Mouse (Mus musculus): ENCODE results near the gene Gpa33. TPM values are rescaled to one million over a fixed set of nuclear protein-coding genes. Genes with fewer than 3 reads are reported as not detected.

Gene Gpa33
- polyA plus RNA-seq, 1 experiment, result 3.8 TPM

DNA sequence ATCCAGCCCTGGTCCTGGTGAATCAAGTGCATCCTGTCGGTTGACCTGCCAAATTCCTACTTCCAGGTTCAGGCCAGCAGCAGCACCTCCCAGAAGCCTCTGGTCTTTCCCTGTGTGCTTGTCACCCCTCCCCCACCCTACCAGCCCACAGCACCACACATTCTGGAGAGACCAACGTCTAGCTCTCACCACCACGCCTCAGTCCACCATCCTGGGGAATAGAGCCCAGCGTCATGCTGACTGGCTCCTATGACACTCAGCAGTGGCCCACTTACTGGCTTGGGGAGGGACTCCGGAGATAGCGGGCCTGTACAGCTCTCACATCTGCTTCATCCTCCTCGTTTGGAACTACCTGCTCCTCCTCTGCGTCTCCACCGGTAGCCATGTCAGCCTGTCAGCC, 3.2 kb upstream of the Gpa33 start:
- H3K27me3 ChIP-seq (ENCODE audit: control insufficient read depth, insufficient read depth, low read length), result no peaks in the 10 kb centered on the region
- no peak for DNase-seq
- no peak overlapping the region for H3K4me3 ChIP-seq (ENCODE audit: control insufficient read depth, insufficient read depth, low read length)
- no peak overlapping the region for H3K27ac ChIP-seq (ENCODE audit: control insufficient read depth, insufficient read depth, low read length)
- WGBS, result 90% methylated on average over 9 of the region's 9 CpGs
- H3K36me3 ChIP-seq (ENCODE audit: control insufficient read depth, insufficient read depth, low read length), result no peaks in the 10 kb centered on the region
- 0 out of 2 replicates have a peak, but pooled peaks cover 5% of the 10 kb centered on the region for H3K4me1 ChIP-seq (replicated peaks; ENCODE audit: control insufficient read depth, insufficient read depth, low read length)
- TF ChIP-seq POLR2A (IDR thresholded peaks at IDR 0.05; ENCODE audit: control insufficient read depth, extremely low read depth, insufficient read depth, low read length, poor library complexity), result no peak

GRCm38 (mm10) chr1:166127719-166128118, 2.3 kb upstream of the Gpa33 start, which contains the start of gene Dusp27:
Gene Dusp27, minus strand, starts transcription at chr1:166127922.
- Histone ChIP-seq H3K36me3 (ENCODE audit: control insufficient read depth, insufficient read depth, low read length) (no peaks in the 10 kb centered on the region), H3K27ac (ENCODE audit: control insufficient read depth, insufficient read depth, low read length) (no peak within 1 kb of the TSS), H3K4me3 (ENCODE audit: control insufficient read depth, insufficient read depth, low read length) (no peak within 1 kb of the TSS), H3K27me3 (ENCODE audit: control insufficient read depth, insufficient read depth, low read length) (no peaks in the 10 kb centered on the region), H3K4me1 (replicated peaks; ENCODE audit: control insufficient read depth, insufficient read depth, low read length) (0 out of 2 replicates have a peak, but pooled peaks cover 5% of the 10 kb centered on the region)
- no peak for DNase-seq
- TF ChIP-seq CTCF (IDR thresholded peaks at IDR 0.05; ENCODE audit: borderline replicate concordance, control insufficient read depth, extremely low read depth, insufficient read depth, low read length, poor library complexity), result no peak
- TF ChIP-seq POLR2A (IDR thresholded peaks at IDR 0.05; ENCODE audit: control insufficient read depth, extremely low read depth, insufficient read depth, low read length, poor library complexity), result no peak
- WGBS, result 93% methylated on average over 4 of the region's 4 CpGs

GRCm38 (mm10) chr1:166128551-166128950, 1.5 kb upstream of the Gpa33 start:
- TF ChIP-seq POLR2A (IDR thresholded peaks at IDR 0.05; ENCODE audit: control insufficient read depth, extremely low read depth, insufficient read depth, low read length, poor library complexity) (no peak), CTCF (IDR thresholded peaks at IDR 0.05; ENCODE audit: borderline replicate concordance, control insufficient read depth, extremely low read depth, insufficient read depth, low read length, poor library complexity) (no peak)
- H3K36me3 ChIP-seq (ENCODE audit: control insufficient read depth, insufficient read depth, low read length), result no peaks in the 10 kb centered on the region
- H3K27ac ChIP-seq (ENCODE audit: control insufficient read depth, insufficient read depth, low read length), result no peak overlapping the region
- no peak overlapping the region for H3K4me3 ChIP-seq (ENCODE audit: control insufficient read depth, insufficient read depth, low read length)
- 0 out of 2 replicates have a peak, but pooled peaks cover 5% of the 10 kb centered on the region for H3K4me1 ChIP-seq (replicated peaks; ENCODE audit: control insufficient read depth, insufficient read depth, low read length)
- DNase-seq, result no peak
- no peaks in the 10 kb centered on the region for H3K27me3 ChIP-seq (ENCODE audit: control insufficient read depth, insufficient read depth, low read length)
- 98% methylated on average over 5 of the region's 5 CpGs for whole genome bisulfite sequencing

DNA sequence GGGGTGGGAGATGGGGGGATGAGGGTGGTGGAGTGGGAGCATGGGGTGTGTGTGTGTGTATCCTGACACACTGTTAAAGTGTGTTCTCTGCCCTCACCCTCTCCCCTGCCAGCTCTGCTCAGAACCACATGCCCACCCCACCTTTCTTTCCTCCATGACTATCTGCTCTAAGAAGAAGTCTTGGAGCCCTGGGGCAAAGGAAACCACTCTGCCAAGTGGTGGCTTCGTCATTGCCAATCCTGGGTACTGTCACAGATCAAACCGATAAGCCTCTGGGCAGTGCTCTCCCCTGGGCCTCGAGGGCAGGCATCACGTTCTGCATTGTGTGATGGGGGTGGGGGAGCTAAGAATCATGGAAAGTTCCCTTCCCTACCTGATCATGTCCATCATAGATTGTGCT, 2.3 kb downstream of the Gpa33 start:
- no peak for DNase-seq
- Histone ChIP-seq H3K4me1 (replicated peaks; ENCODE audit: control insufficient read depth, insufficient read depth, low read length) (no peaks in the 10 kb centered on the region), H3K27me3 (ENCODE audit: control insufficient read depth, insufficient read depth, low read length) (no peaks in the 10 kb centered on the region), H3K36me3 (ENCODE audit: control insufficient read depth, insufficient read depth, low read length) (no peaks in the 10 kb centered on the region), H3K27ac (ENCODE audit: control insufficient read depth, insufficient read depth, low read length) (no peak overlapping the region), H3K4me3 (ENCODE audit: control insufficient read depth, insufficient read depth, low read length) (no peak overlapping the region)
- TF ChIP-seq CTCF (IDR thresholded peaks at IDR 0.05; ENCODE audit: borderline replicate concordance, control insufficient read depth, extremely low read depth, insufficient read depth, low read length, poor library complexity), result no peak
- TF ChIP-seq POLR2A (IDR thresholded peaks at IDR 0.05; ENCODE audit: control insufficient read depth, extremely low read depth, insufficient read depth, low read length, poor library complexity), result no peak
- WGBS, result 11% methylated on average over 4 of the region's 4 CpGs

- Histone ChIP-seq H3K27me3 (ENCODE audit: control insufficient read depth, insufficient read depth, low read length) (no peaks in the 10 kb centered on the region), H3K4me3 (ENCODE audit: control insufficient read depth, insufficient read depth, low read length) (no peak overlapping the region), H3K27ac (ENCODE audit: control insufficient read depth, insufficient read depth, low read length) (no peak overlapping the region), H3K4me1 (replicated peaks; ENCODE audit: control insufficient read depth, insufficient read depth, low read length) (no peaks in the 10 kb centered on the region), H3K36me3 (ENCODE audit: control insufficient read depth, insufficient read depth, low read length) (no peaks in the 10 kb centered on the region)
- no peak for DNase-seq
- 66% methylated on average over 5 of the region's 5 CpGs for WGBS
- TF ChIP-seq POLR2A (IDR thresholded peaks at IDR 0.05; ENCODE audit: control insufficient read depth, extremely low read depth, insufficient read depth, low read length, poor library complexity) (no peak), CTCF (IDR thresholded peaks at IDR 0.05; ENCODE audit: borderline replicate concordance, control insufficient read depth, extremely low read depth, insufficient read depth, low read length, poor library complexity) (no peak)
Observed at GRCm38 (mm10) chr1:166135091-166135740, 5.2 kb downstream of the Gpa33 start.

GRCm38 (mm10) chr1:166137244-166137938, 7.4 kb downstream of the Gpa33 start:
- H3K27ac ChIP-seq (ENCODE audit: control insufficient read depth, insufficient read depth, low read length), result no peak overlapping the region
- DNase-seq, result no peak
- H3K27me3 ChIP-seq (ENCODE audit: control insufficient read depth, insufficient read depth, low read length), result no peaks in the 10 kb centered on the region
- WGBS, result 80% methylated on average over 7 of the region's 7 CpGs
- TF ChIP-seq POLR2A (IDR thresholded peaks at IDR 0.05; ENCODE audit: control insufficient read depth, extremely low read depth, insufficient read depth, low read length, poor library complexity) (no peak), CTCF (IDR thresholded peaks at IDR 0.05; ENCODE audit: borderline replicate concordance, control insufficient read depth, extremely low read depth, insufficient read depth, low read length, poor library complexity) (no peak)
- no peak overlapping the region for H3K4me3 ChIP-seq (ENCODE audit: control insufficient read depth, insufficient read depth, low read length)
- H3K36me3 ChIP-seq (ENCODE audit: control insufficient read depth, insufficient read depth, low read length), result no peaks in the 10 kb centered on the region
- no peaks in the 10 kb centered on the region for H3K4me1 ChIP-seq (replicated peaks; ENCODE audit: control insufficient read depth, insufficient read depth, low read length)
